Mouse (Mus musculus) small intestine, adult 10 weeks (tissue): Measurements from ENCODE around the gene Rpia. TPM values are rescaled to one million over a fixed set of nuclear protein-coding genes. Genes with fewer than 3 reads are reported as not detected.

ENCODE experiments used
- polyA plus RNA-seq: library from polyadenylated mRNA; stranded (reverse); fragments of 350-450 nt; fragmentation: Illumina TruSeq; extraction: RNeasy Lipid Tissue Mini Kit (QIAGEN cat#74804); gene quantifications from one replicate; pipeline ENCODE4 v1.2.3, GENCODE M21; 2014; ENCODE audit warnings: low replicate concordance

Rpia gene
- polyA plus RNA-seq, result 21.9 TPM

DNA sequence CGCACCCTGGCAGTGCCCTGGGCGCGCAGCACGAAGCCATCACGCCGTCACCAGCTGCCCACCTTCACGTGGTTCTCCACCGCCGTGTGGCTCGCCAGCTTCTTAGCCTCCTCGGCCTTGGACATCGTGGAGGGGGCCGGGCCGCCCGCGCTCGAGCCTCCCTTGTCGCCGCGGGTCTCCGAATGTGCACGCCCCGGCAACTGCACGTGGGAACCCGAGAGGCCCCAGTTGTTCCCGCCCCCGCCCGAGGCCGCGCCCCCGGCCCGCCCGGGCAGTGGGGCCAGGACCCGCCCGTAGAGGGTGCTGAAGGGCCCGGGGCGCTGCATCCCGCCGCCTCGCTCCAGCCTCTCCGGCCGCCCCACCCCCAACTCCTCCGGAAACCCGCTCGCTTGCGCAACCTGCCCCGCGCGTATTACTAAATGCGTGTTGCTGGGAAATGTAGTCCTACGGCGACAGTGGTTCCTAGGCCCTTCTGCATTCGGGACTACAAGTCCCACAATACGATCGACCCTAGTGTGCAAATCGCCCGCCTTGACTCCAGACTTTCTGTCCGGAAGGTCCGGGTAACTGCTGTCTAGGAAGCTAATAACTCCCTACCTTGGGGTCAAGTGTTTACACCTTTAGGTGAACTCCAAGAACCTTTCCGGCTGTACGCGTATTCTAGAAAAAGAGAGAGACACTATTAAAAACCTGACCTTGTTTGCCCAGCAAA is at the start of gene Rpia:
TSS of gene Rpia (minus strand) at position 409 of the 712 bp plus-strand sequence.

Other genes with a start within 250 kb of the Rpia start
- 16.7 TPM for gene Eif2ak3, start 52.3 kb upstream of the Rpia start, polyA plus RNA-seq
- not detected for gene Tex37, start 126.7 kb upstream of the Rpia start, polyA plus RNA-seq
- not detected for gene Foxi3, start 164.3 kb upstream of the Rpia start, polyA plus RNA-seq